Mouse (Mus musculus) T-cell, adult 2 months (primary cell): ENCODE results near the gene Ssx2ip.

Experiments used
- DNase-seq: peaks from one replicate; pipeline ENCODE4 v3.0.0; 2022; ENCODE audit warnings: low spot score

Ssx2ip gene

DNA sequence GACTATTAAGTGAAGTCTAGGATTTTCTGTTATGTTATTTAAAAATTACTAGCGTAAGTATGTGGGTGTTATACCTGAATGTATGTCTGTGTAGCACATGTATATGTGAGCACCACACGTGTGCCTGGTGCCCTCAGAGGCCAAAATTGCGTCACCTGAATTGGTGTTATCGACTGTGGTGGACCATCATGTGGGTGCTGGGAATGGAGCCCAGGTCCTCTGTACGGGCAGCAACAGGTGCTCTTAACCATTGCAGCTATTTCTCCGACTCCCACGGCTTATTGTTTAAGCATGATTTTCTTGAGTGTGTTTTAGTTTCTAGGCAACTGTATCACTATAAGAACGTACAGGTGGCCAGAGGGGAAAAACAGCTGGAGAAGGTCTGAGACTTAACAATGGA is 31.7 kb downstream of the Ssx2ip start:
- DNase-seq, result no peak

DNA sequence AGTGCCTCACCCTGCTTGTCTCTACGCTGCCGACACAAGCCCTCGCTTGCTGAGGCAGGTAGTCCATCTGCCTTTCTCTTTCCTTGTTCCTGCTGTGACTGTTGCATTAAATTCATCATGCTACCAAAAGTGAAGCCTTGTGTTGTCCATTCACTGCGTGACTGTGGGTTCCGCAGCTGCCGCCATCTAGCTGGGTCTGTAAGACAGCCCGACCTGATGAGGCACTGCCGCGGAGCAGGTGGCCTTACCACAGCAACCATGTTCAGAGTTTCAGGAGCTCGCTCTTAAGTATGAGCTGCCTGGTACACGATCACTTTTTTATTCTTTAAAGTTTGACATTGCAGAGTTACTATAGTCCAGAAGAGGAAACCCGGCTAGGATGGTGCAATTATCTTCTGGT is 35.6 kb downstream of the Ssx2ip start:
- DNase-seq, result no peak

DNA sequence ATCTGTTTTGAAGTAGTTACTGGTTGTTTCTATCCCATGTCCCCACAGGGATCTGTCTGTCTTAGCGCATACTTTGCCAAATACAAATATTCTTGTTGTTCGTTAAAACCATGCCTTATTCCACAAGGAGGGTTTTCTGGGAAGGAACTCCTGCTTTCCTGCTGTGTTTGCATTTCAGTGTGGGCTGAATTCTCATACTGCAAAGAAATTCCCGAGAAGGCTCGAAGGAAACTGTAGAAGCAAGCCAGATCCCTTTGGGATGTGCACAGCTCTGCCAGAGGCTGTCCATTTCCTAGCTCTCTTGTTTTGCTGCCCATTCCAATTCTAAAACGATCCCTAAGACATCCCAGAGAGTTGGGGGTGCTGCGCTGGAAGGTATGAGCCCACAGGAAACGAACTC is 36.0 kb downstream of the Ssx2ip start:
- no peak for DNase-seq

DNA sequence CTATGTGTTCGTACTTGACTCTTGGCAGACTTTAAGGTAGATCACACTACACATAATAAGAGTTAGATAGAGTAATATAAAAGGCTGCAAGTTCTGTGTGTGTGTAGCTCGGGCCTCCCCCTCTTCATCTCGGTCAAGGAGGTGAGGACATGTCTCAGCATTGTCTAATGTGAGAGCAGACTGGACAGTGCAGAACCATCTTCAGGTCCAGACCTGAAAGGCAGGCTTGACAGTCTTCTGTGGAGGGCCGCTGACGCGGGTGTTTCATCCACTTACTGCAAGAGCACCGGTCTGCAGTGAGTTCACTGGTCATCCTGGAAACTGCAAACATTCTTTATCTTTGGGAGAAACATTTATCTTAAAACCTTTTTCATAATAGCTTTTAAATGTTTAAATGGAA is 38.0 kb downstream of the Ssx2ip start:
- no peak for DNase-seq

GRCm38 (mm10) chr3:146442936-146443335 is 38.5 kb downstream of the Ssx2ip start:
- no peak for DNase-seq

DNA sequence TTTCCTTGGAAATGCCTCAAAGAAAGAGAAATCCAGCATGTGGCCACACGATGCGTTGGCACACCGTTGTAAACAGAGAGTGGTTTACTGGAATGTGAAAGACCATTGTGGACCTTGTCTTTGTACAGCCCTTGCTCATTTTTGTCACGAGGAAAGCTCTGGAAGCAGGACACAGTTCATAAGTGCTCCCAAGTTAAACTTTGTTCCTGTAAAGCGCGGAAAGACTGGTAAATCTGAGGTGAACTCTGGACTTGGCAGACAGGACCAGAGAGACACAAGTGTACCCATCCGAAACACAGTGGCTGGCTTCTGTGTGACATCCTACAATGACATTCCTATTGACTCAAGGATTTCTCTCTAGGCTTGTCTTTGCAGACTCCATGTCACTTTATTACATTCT is 38.9 kb downstream of the Ssx2ip start:
- no peak for DNase-seq

DNA sequence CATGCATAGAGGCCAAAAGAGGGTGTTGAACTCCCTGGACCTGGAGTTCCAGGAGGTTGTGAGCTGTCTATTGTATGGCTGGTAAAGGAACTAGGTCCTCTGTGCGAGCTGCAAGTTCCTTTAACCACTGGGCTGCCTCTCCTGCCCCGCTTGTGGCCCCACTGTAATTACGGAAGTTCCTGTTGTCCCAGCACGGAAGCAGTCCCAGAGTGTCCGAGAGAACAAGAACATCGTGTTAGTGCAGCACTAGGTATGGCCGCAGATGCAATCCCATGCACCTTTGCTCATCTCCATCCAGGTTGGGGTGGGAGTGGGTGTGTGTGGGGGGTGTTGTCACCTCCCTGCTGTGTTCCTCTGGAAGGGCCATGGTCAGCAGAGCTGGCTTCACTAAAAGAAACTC is 40.4 kb downstream of the Ssx2ip start:
- DNase-seq, result no peak

DNA sequence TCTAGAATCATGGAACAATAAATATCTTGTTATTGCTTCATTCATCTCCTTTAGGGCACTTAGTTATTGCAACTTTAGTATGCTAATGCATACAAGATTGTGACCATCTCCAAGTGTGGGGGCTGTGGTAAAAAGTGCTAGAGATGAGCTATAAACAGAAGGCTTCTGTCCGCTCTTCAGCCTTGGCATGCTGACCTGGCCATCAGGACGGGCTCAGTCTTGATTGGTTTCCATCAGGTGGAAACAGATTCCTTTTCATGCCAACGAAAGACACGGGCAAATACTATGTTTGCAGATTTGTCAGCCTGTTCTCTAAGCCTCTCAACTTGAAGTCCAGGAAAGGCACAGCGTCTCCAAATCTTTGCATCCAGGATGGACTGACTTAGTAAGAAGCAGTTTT is 42.7 kb downstream of the Ssx2ip start:
- no peak for DNase-seq

- DNase-seq, result no peak
These were observed 43.2 kb downstream of the Ssx2ip start for GRCm38 (mm10) chr3:146447598-146447997.

- DNase-seq, result no peak
These were observed 43.9 kb downstream of the Ssx2ip start for GRCm38 (mm10) chr3:146448372-146448771.

- no peak for DNase-seq
These were observed 44.5 kb downstream of the Ssx2ip start for GRCm38 (mm10) chr3:146448969-146449368.

DNA sequence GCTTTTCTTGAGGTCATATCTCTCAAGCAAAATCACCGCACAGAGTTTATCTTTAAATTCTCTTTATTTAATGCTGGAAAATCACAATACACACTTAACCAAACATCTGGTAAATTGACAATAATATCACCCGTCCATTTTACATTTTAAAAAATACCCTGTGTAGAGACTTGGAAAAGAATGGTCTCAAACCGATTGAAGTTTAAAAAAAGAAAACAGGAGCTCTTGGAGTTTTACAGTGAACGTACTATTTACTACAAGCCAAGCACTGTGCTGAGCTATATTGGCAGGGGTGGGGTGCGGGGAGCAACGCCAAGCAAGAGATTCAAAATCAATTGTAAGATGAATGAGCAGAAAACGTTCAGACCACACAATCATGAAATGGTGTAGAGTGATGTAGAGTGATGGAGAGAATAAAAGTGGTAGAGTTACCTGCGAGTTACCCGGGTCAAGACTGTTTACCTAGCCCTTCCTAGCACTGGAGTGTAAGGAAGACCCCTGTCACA is 45.4 kb downstream of the Ssx2ip start, which contains the start of gene Ctbs:
TSS of gene Ctbs (plus strand) at position 51 of the 506 bp plus-strand sequence.
- DNase-seq, result no peak

GRCm38 (mm10) chr3:146450371-146450841 is 46.0 kb downstream of the Ssx2ip start:
- DNase-seq, result peak; percentile 87

DNA sequence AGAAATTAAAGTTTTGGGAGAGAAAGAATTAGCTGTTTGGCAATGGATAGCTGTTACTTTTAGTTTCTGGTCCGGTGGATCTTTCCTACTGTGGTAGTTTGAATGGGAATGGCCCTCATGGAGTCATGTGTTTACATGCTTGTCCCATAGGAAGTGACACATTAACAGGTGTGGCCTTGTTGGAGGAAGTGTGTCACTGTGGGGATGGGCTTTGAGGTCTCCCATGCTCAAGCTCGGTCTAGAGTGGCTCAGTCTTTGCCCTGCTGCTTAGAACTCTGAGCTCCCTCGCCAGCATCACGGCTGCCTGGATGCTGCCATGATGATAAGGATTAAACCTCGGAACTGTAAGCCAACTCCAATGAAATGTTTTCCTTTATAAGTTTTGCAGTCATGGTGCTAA is 46.9 kb downstream of the Ssx2ip start:
- DNase-seq, result no peak

DNA sequence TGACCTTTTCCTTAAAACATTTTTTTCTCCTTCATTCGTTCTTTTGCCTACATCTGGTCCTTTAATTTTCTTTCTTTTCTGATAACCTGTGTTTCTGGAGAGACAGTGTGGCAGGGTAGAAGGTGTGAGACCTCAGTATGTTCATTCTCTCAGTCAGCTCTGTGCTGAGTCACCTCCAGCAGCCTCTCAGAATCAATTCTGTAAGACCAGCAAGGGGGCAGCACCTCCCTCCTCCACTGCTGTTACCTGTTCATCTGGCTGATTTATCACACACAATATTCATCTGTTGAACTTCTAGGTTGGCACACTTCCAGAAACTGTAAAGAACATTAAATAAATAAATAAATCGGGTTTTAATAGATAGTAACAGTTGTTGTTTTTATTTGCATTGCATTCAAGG is 58.5 kb downstream of the Ssx2ip start:
- no peak for DNase-seq

- DNase-seq, result no peak
These were observed 64.8 kb downstream of the Ssx2ip start for GRCm38 (mm10) chr3:146469226-146469625.

DNA sequence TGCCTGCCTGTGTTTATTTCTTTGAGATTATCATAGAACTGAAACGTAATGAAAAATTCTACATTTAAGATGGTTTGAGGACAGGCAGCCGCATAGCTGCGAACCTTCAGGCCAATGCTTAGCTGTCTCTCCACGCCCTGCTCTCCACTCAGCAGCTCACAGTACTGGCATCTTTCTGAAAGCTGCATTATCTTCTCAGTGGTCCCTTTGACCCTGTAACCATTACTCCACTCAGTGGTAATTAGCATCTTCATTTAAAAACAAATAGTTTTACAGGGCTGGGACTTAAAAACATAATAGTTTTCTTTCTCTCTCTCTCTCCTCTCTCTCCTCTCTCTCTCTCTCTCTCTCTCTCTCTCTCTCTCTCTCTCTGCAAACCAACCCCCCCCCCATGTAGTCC is 68.2 kb downstream of the Ssx2ip start:
- no peak for DNase-seq

- DNase-seq, result no peak
These were observed 69.3 kb downstream of the Ssx2ip start for GRCm38 (mm10) chr3:146473741-146474140.

DNA sequence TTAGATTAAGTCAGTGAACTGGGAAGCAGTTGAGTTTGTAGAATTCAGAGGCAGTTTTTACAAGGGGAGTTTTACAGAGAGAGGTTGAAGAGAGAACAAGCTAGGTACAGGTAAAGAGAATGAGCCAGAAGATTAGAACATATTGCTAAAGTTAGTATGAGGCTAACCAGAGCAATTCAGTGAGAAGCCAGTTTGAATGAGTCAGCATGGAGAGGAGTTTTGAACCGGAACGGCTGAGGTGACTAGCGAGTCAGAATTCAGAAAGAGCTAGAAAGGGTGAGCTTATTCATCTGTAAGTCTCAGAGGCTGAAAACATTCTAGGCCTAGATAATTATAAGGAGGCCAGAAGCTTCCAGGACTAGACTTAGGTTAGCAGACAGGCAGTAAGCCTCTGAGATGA is 70.0 kb downstream of the Ssx2ip start:
- no peak for DNase-seq

- DNase-seq, result no peak
These were observed 77.6 kb downstream of the Ssx2ip start for GRCm38 (mm10) chr3:146482044-146482443.

DNA sequence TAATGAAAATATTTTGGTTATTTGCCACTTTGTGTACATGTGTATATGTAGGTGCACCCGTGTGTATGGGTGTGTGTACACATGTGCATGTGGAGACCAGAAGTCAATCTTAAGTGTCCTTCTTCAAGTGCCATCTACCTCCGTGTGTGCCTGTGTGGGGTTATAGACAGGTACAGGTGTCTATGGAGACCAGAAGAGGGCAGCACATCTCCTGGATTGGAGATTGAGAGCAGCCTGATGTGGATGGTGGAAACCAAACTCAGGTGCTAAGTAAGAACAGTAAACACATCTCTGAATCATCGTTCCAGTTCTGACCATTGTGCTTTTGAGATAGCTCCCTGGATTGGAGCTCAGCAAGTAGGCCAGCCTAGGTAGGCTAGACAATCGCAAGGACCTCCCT is 82.0 kb downstream of the Ssx2ip start:
- DNase-seq, result no peak
